Mouse (Mus musculus): Measurements from ENCODE around the gene Olfml2a. TPM values are rescaled to one million over a fixed set of nuclear protein-coding genes. Genes with fewer than 3 reads are reported as not detected.

Gene Olfml2a
- polyA plus RNA-seq (2012; rRNA removed), result 2.0 and 5.6 TPM in 2 replicates

- peak; percentile 51 for TF ChIP-seq CTCF (IDR thresholded peaks at IDR 0.05; ENCODE audit: borderline replicate concordance, extremely low read depth, insufficient read depth, insufficient read length)
- no peak for TF ChIP-seq POLR2A (IDR thresholded peaks at IDR 0.05; ENCODE audit: borderline replicate concordance, extremely low read depth, insufficient read depth, insufficient read length, poor library complexity, severe bottlenecking)
- peak; percentile 74 for DNase-seq (ENCODE audit: low read depth)
These were observed at the start of gene Olfml2a for GRCm38 (mm10) chr2:38931851-38932667. TSS of gene Olfml2a (plus strand) at chr2:38931978.

- TF ChIP-seq CTCF (IDR thresholded peaks at IDR 0.05; ENCODE audit: borderline replicate concordance, extremely low read depth, insufficient read depth, insufficient read length) (no peak), POLR2A (IDR thresholded peaks at IDR 0.05; ENCODE audit: borderline replicate concordance, extremely low read depth, insufficient read depth, insufficient read length, poor library complexity, severe bottlenecking) (no peak)
- no peak for DNase-seq (ENCODE audit: low read depth)
These were observed 28.9 kb upstream of the Olfml2a start for GRCm38 (mm10) chr2:38902866-38903265.

- TF ChIP-seq POLR2A (IDR thresholded peaks at IDR 0.05; ENCODE audit: borderline replicate concordance, extremely low read depth, insufficient read depth, insufficient read length, poor library complexity, severe bottlenecking) (no peak), CTCF (IDR thresholded peaks at IDR 0.05; ENCODE audit: borderline replicate concordance, extremely low read depth, insufficient read depth, insufficient read length) (no peak)
- no peak for DNase-seq (ENCODE audit: low read depth)
These were observed 27.5 kb upstream of the Olfml2a start for GRCm38 (mm10) chr2:38904290-38904689.

GRCm38 (mm10) chr2:38906097-38906496 lies 25.7 kb upstream of the Olfml2a start:
- no peak for DNase-seq (ENCODE audit: low read depth)
- no peak for TF ChIP-seq POLR2A (IDR thresholded peaks at IDR 0.05; ENCODE audit: borderline replicate concordance, extremely low read depth, insufficient read depth, insufficient read length, poor library complexity, severe bottlenecking)
- no peak for TF ChIP-seq CTCF (IDR thresholded peaks at IDR 0.05; ENCODE audit: borderline replicate concordance, extremely low read depth, insufficient read depth, insufficient read length)

GRCm38 (mm10) chr2:38908604-38909003 lies 23.2 kb upstream of the Olfml2a start:
- TF ChIP-seq CTCF (IDR thresholded peaks at IDR 0.05; ENCODE audit: borderline replicate concordance, extremely low read depth, insufficient read depth, insufficient read length) (no peak), POLR2A (IDR thresholded peaks at IDR 0.05; ENCODE audit: borderline replicate concordance, extremely low read depth, insufficient read depth, insufficient read length, poor library complexity, severe bottlenecking) (no peak)
- no peak for DNase-seq (ENCODE audit: low read depth)

- TF ChIP-seq CTCF (IDR thresholded peaks at IDR 0.05; ENCODE audit: borderline replicate concordance, extremely low read depth, insufficient read depth, insufficient read length) (no peak), POLR2A (IDR thresholded peaks at IDR 0.05; ENCODE audit: borderline replicate concordance, extremely low read depth, insufficient read depth, insufficient read length, poor library complexity, severe bottlenecking) (no peak)
- DNase-seq (ENCODE audit: low read depth), result no peak
These were observed 17.3 kb upstream of the Olfml2a start for GRCm38 (mm10) chr2:38914517-38914916.

- no peak for TF ChIP-seq POLR2A (IDR thresholded peaks at IDR 0.05; ENCODE audit: borderline replicate concordance, extremely low read depth, insufficient read depth, insufficient read length, poor library complexity, severe bottlenecking)
- no peak for TF ChIP-seq CTCF (IDR thresholded peaks at IDR 0.05; ENCODE audit: borderline replicate concordance, extremely low read depth, insufficient read depth, insufficient read length)
- peak; percentile 59 for DNase-seq (ENCODE audit: low read depth)
These were observed 16.8 kb upstream of the Olfml2a start for GRCm38 (mm10) chr2:38914965-38915364.

GRCm38 (mm10) chr2:38916947-38917691 lies 14.7 kb upstream of the Olfml2a start:
- no peak for DNase-seq (ENCODE audit: low read depth)
- TF ChIP-seq CTCF (IDR thresholded peaks at IDR 0.05; ENCODE audit: borderline replicate concordance, extremely low read depth, insufficient read depth, insufficient read length) (no peak), POLR2A (IDR thresholded peaks at IDR 0.05; ENCODE audit: borderline replicate concordance, extremely low read depth, insufficient read depth, insufficient read length, poor library complexity, severe bottlenecking) (no peak)

GRCm38 (mm10) chr2:38921374-38921773 lies 10.4 kb upstream of the Olfml2a start:
- TF ChIP-seq POLR2A (IDR thresholded peaks at IDR 0.05; ENCODE audit: borderline replicate concordance, extremely low read depth, insufficient read depth, insufficient read length, poor library complexity, severe bottlenecking) (no peak), CTCF (IDR thresholded peaks at IDR 0.05; ENCODE audit: borderline replicate concordance, extremely low read depth, insufficient read depth, insufficient read length) (no peak)
- DNase-seq (ENCODE audit: low read depth), result no peak

GRCm38 (mm10) chr2:38923471-38923870 lies 8.3 kb upstream of the Olfml2a start:
- TF ChIP-seq CTCF (IDR thresholded peaks at IDR 0.05; ENCODE audit: borderline replicate concordance, extremely low read depth, insufficient read depth, insufficient read length) (no peak), POLR2A (IDR thresholded peaks at IDR 0.05; ENCODE audit: borderline replicate concordance, extremely low read depth, insufficient read depth, insufficient read length, poor library complexity, severe bottlenecking) (no peak)
- peak; percentile 47 for DNase-seq (ENCODE audit: low read depth)

GRCm38 (mm10) chr2:38923911-38924310 lies 7.9 kb upstream of the Olfml2a start:
- DNase-seq (ENCODE audit: low read depth), result peak; percentile 30
- TF ChIP-seq CTCF (IDR thresholded peaks at IDR 0.05; ENCODE audit: borderline replicate concordance, extremely low read depth, insufficient read depth, insufficient read length) (no peak), POLR2A (IDR thresholded peaks at IDR 0.05; ENCODE audit: borderline replicate concordance, extremely low read depth, insufficient read depth, insufficient read length, poor library complexity, severe bottlenecking) (no peak)

All from brain, embryonic 14.5 days (tissue).